Mouse (Mus musculus): ENCODE measurements around the gene Snrpa1. TPM values are rescaled to one million over a fixed set of nuclear protein-coding genes. Genes with fewer than 3 reads are reported as not detected.

The Snrpa1 gene
- polyA plus RNA-seq, 1 experiment from 2014 or later: 47.6 TPM

- DNase-seq (no peak), ATAC-seq (no peak)
- H3K4me2 ChIP-seq (ENCODE audit: low read depth, low read length): no peak overlapping the region
- no peak overlapping the region for H3K4me3 ChIP-seq (ENCODE audit: low read depth, low read length)
- H3K27ac ChIP-seq (ENCODE audit: low read depth): no peak overlapping the region
- H3K9me3 ChIP-seq (ENCODE audit: low read length): no peaks in the 10 kb centered on the region
- H3K36me3 ChIP-seq (replicated peaks; ENCODE audit: insufficient read depth, low read length): no peaks in the 10 kb centered on the region
- no peaks in the 10 kb centered on the region for H3K27me3 ChIP-seq (ENCODE audit: insufficient read depth, low read length)
- no peaks in the 10 kb centered on the region for H3K4me1 ChIP-seq (ENCODE audit: insufficient read depth)
- no peak overlapping the region for H3K9ac ChIP-seq (replicated peaks)
- WGBS (ENCODE audit: insufficient replicate concordance): 76% methylated on average over 11 of the region's 11 CpGs
- no peak for TF ChIP-seq CTCF (IDR thresholded peaks at IDR 0.05; ENCODE audit: low read depth)
- no peak for TF ChIP-seq EP300 (IDR thresholded peaks at IDR 0.05; ENCODE audit: low read depth)
Observed at GRCm38 (mm10) chr7:66038730-66039129, 20.1 kb upstream of the Snrpa1 start.

DNA sequence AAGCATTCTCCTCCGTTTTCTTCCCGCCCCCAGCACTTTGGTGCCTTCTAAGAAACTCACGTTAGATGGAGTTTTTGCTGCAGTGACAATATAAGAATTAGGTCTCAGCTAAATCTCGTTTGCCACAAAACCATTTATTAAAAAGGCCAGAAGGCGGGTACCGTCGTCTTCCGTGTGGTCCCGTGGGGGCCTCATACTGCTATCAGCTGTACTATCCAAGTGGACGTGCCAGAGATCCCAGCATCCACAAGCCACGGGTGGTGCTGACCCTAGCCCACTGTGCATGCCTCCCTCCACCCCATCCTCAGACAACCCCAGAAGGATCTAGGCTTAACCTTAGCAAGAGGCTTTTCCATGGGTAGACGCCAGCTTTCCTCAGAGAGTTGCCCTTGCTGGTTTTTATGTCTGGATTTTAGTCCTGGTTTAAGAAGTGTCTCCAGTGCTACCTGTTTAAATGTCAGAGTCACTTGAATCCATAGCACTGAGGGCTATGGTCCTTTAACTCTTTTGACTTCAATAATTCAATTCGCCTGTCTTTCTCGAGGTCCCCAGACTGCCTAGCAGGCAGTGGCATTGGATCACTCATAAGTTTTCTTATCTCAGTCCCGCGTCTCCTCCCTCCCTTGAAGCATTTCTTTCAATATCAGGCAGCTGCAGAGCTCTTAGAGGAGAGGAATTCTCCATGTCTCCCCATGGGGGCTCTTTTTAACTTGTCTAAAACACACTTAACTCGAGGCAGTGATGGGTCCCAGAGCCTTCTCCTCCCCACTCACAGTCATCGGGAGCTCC is 18.6 kb upstream of the Snrpa1 start:
- TF ChIP-seq CTCF (IDR thresholded peaks at IDR 0.05; ENCODE audit: low read depth) (no peak), EP300 (IDR thresholded peaks at IDR 0.05; ENCODE audit: low read depth) (no peak)
- WGBS (ENCODE audit: insufficient replicate concordance): 78% methylated on average over 18 of the region's 18 CpGs
- no peak for ATAC-seq

GRCm38 (mm10) chr7:66043552-66044459 is 15.0 kb upstream of the Snrpa1 start, which contains the start of gene Gm45213:
Gene Gm45213 (plus strand): TSS chr7:66043602.
- H3K36me3 ChIP-seq (replicated peaks; ENCODE audit: insufficient read depth, low read length): no peaks in the 10 kb centered on the region
- 65% methylated on average over 10 of the region's 10 CpGs for WGBS (ENCODE audit: insufficient replicate concordance)
- H3K4me2 ChIP-seq (ENCODE audit: low read depth, low read length): no peak within 1 kb of the TSS
- ATAC-seq: no peak
- no peaks in the 10 kb centered on the region for H3K9me3 ChIP-seq (ENCODE audit: low read length)
- no peak for DNase-seq
- TF ChIP-seq CTCF (IDR thresholded peaks at IDR 0.05; ENCODE audit: low read depth) (no peak), EP300 (IDR thresholded peaks at IDR 0.05; ENCODE audit: low read depth) (no peak)
- H3K27ac ChIP-seq (ENCODE audit: low read depth): no peak within 1 kb of the TSS
- H3K4me3 ChIP-seq (ENCODE audit: low read depth, low read length): no peak within 1 kb of the TSS
- H3K9ac ChIP-seq (replicated peaks): no peak within 1 kb of the TSS
- H3K27me3 ChIP-seq (ENCODE audit: insufficient read depth, low read length): no peaks in the 10 kb centered on the region
- no peaks in the 10 kb centered on the region; the same call in 1 of the 2 replicates for H3K4me1 ChIP-seq (ENCODE audit: insufficient read depth)

More for the DNA sequence above, 18.6 kb upstream of the Snrpa1 start:
- H3K4me1 ChIP-seq (ENCODE audit: insufficient read depth): no peaks in the 10 kb centered on the region
- H3K27me3 ChIP-seq (ENCODE audit: insufficient read depth, low read length): no peaks in the 10 kb centered on the region
- no peak overlapping the region for H3K4me3 ChIP-seq (ENCODE audit: low read depth, low read length)
- no peak for DNase-seq
- no peak overlapping the region for H3K27ac ChIP-seq (ENCODE audit: low read depth)
- H3K4me2 ChIP-seq (ENCODE audit: low read depth, low read length): no peak overlapping the region
- H3K9ac ChIP-seq (replicated peaks): no peak overlapping the region
- no peaks in the 10 kb centered on the region for H3K36me3 ChIP-seq (replicated peaks; ENCODE audit: insufficient read depth, low read length)
- no peaks in the 10 kb centered on the region for H3K9me3 ChIP-seq (ENCODE audit: low read length)

GRCm38 (mm10) chr7:66044617-66045016 is 14.2 kb upstream of the Snrpa1 start:
- Histone ChIP-seq H3K4me3 (ENCODE audit: low read depth, low read length) (no peak overlapping the region), H3K27ac (ENCODE audit: low read depth) (no peak overlapping the region), H3K4me1 (ENCODE audit: insufficient read depth) (no peaks in the 10 kb centered on the region; the same call in 1 of the 2 replicates), H3K9ac (replicated peaks) (no peak overlapping the region), H3K36me3 (replicated peaks; ENCODE audit: insufficient read depth, low read length) (no peaks in the 10 kb centered on the region), H3K9me3 (ENCODE audit: low read length) (no peaks in the 10 kb centered on the region), H3K27me3 (ENCODE audit: insufficient read depth, low read length) (no peaks in the 10 kb centered on the region), H3K4me2 (ENCODE audit: low read depth, low read length) (no peak overlapping the region)
- WGBS (ENCODE audit: insufficient replicate concordance): 62% methylated on average over 9 of the region's 9 CpGs
- DNase-seq: no peak
- ATAC-seq: no peak
- TF ChIP-seq CTCF (IDR thresholded peaks at IDR 0.05; ENCODE audit: low read depth) (no peak), EP300 (IDR thresholded peaks at IDR 0.05; ENCODE audit: low read depth) (no peak)

DNA sequence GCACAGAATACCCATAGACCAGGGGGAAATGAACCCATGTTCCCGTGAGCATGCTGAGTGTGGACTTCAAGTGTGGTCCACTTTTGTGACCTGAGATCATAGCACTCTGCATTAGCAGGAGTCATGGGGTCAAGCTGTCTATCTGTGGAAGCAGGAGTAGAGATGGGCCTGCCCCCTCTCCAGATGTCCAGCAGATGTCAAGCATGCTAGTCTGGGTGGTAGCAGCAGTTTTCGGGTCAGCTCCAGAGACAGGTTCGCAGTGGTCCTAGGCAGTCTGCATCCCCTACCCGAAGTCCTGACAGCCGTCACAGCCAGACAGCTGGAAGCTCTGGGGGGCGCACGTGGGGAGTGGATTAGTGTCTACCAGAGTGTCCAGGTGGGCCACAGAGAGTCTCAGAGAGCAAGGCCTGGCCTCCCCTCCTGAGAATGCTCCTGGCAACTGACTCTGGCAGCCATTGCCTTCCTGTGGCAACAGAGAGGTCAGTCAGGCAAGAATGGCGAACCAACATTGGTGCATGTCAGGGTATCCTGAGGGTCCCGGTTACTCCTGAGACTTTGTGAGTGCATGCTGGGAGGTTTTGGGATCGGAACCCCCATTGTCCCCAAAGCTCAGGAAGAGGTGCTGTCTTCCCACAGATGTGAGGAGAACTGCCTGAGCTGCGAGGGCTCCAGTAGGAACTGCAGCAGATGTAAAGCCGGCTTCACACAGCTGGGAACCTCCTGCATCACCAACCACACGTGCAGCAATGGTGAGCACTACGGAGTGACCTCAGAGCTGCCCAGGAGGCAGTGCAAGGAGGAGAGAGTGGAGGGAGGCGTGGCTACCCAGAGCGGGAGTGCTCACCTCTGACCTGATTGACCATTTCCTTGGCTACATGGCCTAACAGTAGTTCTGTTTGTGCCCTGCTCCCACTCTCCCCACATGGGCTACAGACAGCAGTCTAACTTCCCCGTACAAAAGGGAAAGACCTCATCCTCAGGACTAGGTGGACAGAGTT is 11.6 kb upstream of the Snrpa1 start:
- H3K27me3 ChIP-seq (ENCODE audit: insufficient read depth, low read length): no peaks in the 10 kb centered on the region
- TF ChIP-seq EP300 (IDR thresholded peaks at IDR 0.05; ENCODE audit: low read depth) (no peak), CTCF (IDR thresholded peaks at IDR 0.05; ENCODE audit: low read depth) (no peak)
- 53% methylated on average over 17 of the region's 17 CpGs for WGBS (ENCODE audit: insufficient replicate concordance)
- H3K27ac ChIP-seq (ENCODE audit: low read depth): no peak overlapping the region
- no peaks in the 10 kb centered on the region; the same call in 1 of the 2 replicates for H3K4me1 ChIP-seq (ENCODE audit: insufficient read depth)
- H3K9me3 ChIP-seq (ENCODE audit: low read length): no peaks in the 10 kb centered on the region
- no peaks in the 10 kb centered on the region for H3K36me3 ChIP-seq (replicated peaks; ENCODE audit: insufficient read depth, low read length)
- no peak overlapping the region for H3K4me2 ChIP-seq (ENCODE audit: low read depth, low read length)
- peak; percentile 89 for ATAC-seq
- no peak overlapping the region for H3K9ac ChIP-seq (replicated peaks)
- DNase-seq: peak; percentile 41
- no peak overlapping the region for H3K4me3 ChIP-seq (ENCODE audit: low read depth, low read length)
